Mouse (Mus musculus) hindbrain, embryonic 12.5 days (tissue): ENCODE measurements at regions not wholly inside any gene's neighbourhood (a gene's known extent, or its start where the extent isn't known, plus 50 kb on each side); places are given as distances from the start of the nearest gene placed in this dataset.
"Not testable (repeated sequence)": the region's sequence is repeated elsewhere in the genome, so short reads cannot be mapped to it uniquely, and the experiment has no call there.

Source experiments
- ATAC-seq: fragments of 200-750 bp; cut with Nextera tagmentation; 2 replicates; pipeline ENCODE4 v1.8.0; 2017; ENCODE audit warnings: moderate TSS enrichment; ENCODE audit not compliant: low FRiP score
- H3K27ac ChIP-seq: fragments of 300-500 bp; sonication (generic); 2 replicates; pipeline ENCODE4 v1.5.1; 2016; ENCODE audit warnings: mild to moderate bottlenecking
- H3K27me3 ChIP-seq: fragments of 300-500 bp; sonication (generic); 2 replicates; pipeline ENCODE4 v1.6.1; 2016; ENCODE audit warnings: mild to moderate bottlenecking
- H3K36me3 ChIP-seq: fragments of 300-500 bp; sonication (generic); 2 replicates; pipeline ENCODE4 v1.6.1; 2016; ENCODE audit warnings: mild to moderate bottlenecking
- H3K4me1 ChIP-seq: fragments of 300-500 bp; sonication (generic); 2 replicates; pipeline ENCODE4 v1.6.1; 2016
- H3K4me2 ChIP-seq: fragments of 300-500 bp; sonication (generic); replicated peaks from 2 replicates; pipeline ENCODE4 v1.6.1; 2016; ENCODE audit warnings: mild to moderate bottlenecking
- H3K4me3 ChIP-seq: fragments of 300-500 bp; sonication (generic); 2 replicates; pipeline ENCODE4 v1.5.1; 2016; ENCODE audit warnings: mild to moderate bottlenecking
- H3K9ac ChIP-seq: fragments of 300-500 bp; sonication (generic); 2 replicates; pipeline ENCODE4 v1.6.1; 2016; ENCODE audit warnings: mild to moderate bottlenecking, moderate library complexity
- H3K9me3 ChIP-seq: fragments of 300-500 bp; sonication (generic); replicated peaks from 2 replicates; pipeline ENCODE4 v1.6.1; 2016; ENCODE audit warnings: mild to moderate bottlenecking
- WGBS: fragments of 180-500 bp; shearing (Covaris S2); methylation state at CpG from one replicate; pipeline ENCODE4 v1.1.7; 2016; 5-methylcytosine and 5-hydroxymethylcytosine counted together

DNA sequence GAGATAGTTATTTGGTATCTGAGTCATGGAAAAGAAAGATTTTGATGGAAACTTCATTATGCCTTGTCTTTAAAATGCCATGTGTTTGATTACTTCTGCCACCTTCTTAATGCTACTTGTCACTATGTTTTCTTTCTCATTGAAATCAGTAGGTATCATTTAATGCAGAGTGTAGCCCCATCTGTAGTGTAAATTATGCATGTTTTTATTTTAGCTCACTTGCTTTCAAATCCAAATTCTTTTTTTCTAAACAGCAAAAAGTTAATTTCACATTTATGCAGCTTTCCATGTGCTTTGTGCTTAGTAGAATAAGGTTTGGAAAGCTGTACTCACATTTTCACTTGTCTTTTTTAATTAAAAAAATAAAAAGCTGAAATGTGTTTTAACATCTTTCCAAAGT is 748.0 kb upstream of the Epha7 start:
- Histone ChIP-seq H3K27ac (no peak overlapping the region), H3K36me3 (no peaks in the 10 kb centered on the region), H3K9me3 (no peaks in the 10 kb centered on the region), H3K4me3 (no peak overlapping the region), H3K27me3 (no peaks in the 10 kb centered on the region), H3K4me2 (no peak overlapping the region), H3K4me1 (no peaks in the 10 kb centered on the region), H3K9ac (no peak overlapping the region)
- no peak for ATAC-seq

DNA sequence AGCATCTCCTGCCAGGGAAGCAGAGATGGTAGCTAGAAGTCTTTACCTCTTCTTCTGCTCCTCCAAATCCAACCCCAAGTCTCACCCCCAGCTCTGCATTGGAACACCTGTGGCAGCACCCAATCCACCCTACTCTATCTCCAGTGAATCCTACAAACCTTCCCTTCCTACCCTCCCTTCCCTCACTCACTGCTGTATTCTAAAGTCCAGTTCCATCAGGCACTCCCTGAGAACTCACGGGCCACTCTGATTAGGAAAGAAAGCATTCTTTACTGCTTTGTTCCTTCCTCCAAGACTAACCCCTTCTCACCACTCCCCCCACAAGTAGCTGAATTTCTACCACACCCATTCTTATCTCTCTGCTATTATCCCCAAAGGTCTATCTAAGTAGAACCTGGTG is 747.1 kb upstream of the Epha7 start:
- Histone ChIP-seq H3K4me3 (no peak overlapping the region), H3K27ac (no peak overlapping the region), H3K36me3 (no peaks in the 10 kb centered on the region), H3K27me3 (no peaks in the 10 kb centered on the region), H3K4me2 (no peak overlapping the region), H3K9ac (no peak overlapping the region), H3K9me3 (no peaks in the 10 kb centered on the region), H3K4me1 (no peaks in the 10 kb centered on the region)
- 64% methylated on average over 1 of the region's 1 CpGs for WGBS
- ATAC-seq: no peak

DNA sequence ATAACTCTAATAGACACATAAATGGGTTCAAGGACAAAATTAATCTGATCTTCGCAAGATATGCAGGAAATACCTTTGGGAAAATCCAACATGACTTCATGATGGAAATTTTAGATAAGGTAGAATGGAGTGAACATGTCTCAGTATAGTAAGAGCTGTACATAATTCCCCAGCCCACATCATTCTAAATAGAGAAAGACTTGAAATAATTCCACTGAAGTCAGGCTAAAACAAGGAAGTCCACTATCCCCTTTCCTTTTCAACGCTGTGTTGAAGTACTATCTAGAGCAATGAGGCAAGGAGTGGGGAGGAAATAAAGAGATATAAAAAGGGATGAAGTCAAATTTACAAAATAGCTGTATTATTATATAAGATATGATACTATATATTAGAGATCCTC is 733.9 kb upstream of the Epha7 start:
- no peaks in the 10 kb centered on the region for H3K9me3 ChIP-seq
- no peaks in the 10 kb centered on the region for H3K36me3 ChIP-seq
- no peak for ATAC-seq
- no peak overlapping the region for H3K4me3 ChIP-seq
- WGBS: 90% methylated on average over 2 of the region's 2 CpGs
- no peaks in the 10 kb centered on the region for H3K27me3 ChIP-seq
- H3K4me1 ChIP-seq: no peaks in the 10 kb centered on the region
- no peak overlapping the region for H3K27ac ChIP-seq
- H3K4me2 ChIP-seq: no peak overlapping the region
- no peak overlapping the region for H3K9ac ChIP-seq

DNA sequence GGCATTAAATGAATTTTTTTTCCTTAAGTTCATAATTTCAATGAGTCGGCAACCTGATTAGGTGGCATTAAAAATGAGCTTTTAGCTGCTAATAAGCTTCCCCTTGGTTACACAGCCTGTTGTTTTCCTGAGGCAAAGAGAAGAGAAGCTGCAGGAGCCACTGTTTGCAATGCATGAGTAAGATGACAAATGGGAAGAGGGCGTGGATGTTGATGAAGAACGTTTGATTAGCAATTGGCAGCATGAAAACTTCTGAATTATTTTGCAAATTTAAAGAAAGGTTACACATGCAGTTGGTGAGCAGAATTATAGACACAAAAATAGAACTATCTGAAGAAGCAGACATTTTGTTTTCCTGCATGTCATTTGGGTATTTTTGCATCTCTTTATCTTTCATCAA is 720.1 kb upstream of the Epha7 start:
- no peak overlapping the region for H3K27ac ChIP-seq
- WGBS: 58% methylated on average over 3 of the region's 3 CpGs
- H3K4me2 ChIP-seq: no peak overlapping the region
- H3K36me3 ChIP-seq: no peaks in the 10 kb centered on the region
- no peaks in the 10 kb centered on the region for H3K4me1 ChIP-seq
- no peak overlapping the region for H3K9ac ChIP-seq
- no peaks in the 10 kb centered on the region for H3K9me3 ChIP-seq
- no peak for ATAC-seq
- no peaks in the 10 kb centered on the region for H3K27me3 ChIP-seq
- H3K4me3 ChIP-seq: no peak overlapping the region

DNA sequence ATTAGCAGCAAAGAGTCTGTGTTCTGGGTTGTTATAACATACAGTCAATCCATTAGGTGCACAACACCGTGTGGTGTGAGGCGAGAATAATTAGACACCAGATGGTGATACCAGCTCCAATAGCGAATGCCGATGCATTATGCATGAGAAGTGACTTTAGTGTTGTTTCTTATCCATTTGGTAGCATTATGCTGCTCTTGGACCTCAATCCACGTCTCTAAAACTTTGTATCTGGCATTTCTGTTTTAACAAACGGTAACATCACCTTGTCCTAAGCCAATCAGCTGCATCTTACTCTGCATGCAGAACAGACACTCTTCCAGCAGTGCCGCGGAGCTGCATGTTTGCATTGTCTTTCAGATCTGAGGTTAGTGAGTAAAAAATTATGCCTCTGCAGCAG is 669.8 kb upstream of the Epha7 start:
- 42% methylated on average over 8 of the region's 8 CpGs for WGBS
- peak overlapping the region; percentile 37 for H3K4me2 ChIP-seq
- ATAC-seq: peak; percentile 92

DNA sequence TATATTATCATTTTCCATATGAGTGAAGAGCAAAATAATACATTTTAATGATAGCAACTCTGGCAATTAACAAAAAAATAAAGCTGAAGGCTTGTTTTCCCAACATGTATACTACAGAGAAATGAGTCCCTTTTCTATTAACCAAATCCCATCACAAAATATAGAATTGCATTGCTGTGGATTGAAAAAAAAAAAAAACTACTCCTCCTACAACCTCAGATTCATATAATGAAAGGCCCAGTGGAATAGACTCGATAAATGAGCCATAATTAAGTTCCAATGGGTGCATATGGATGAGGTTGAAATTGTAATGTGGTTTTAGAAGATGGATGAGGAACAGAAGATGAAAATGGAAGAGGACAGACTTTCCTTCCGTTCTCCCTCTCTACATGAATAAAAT is 657.8 kb upstream of the Epha7 start:
- H3K9ac ChIP-seq: no peak overlapping the region
- no peaks in the 10 kb centered on the region for H3K4me1 ChIP-seq
- no peaks in the 10 kb centered on the region for H3K36me3 ChIP-seq
- H3K27ac ChIP-seq: no peak overlapping the region
- H3K4me2 ChIP-seq: no peak overlapping the region
- H3K4me3 ChIP-seq: no peak overlapping the region
- no peaks in the 10 kb centered on the region for H3K9me3 ChIP-seq
- no peak for ATAC-seq
- 77% methylated on average over 2 of the region's 2 CpGs for WGBS
- H3K27me3 ChIP-seq: no peaks in the 10 kb centered on the region

More for the DNA sequence above, 669.8 kb upstream of the Epha7 start:
- Histone ChIP-seq H3K9ac (no peak overlapping the region), H3K9me3 (no peaks in the 10 kb centered on the region), H3K4me1 (0 out of 2 replicates have a peak, but pooled peaks cover 3% of the 10 kb centered on the region), H3K27me3 (no peaks in the 10 kb centered on the region), H3K36me3 (no peaks in the 10 kb centered on the region), H3K27ac (no peak overlapping the region), H3K4me3 (0 out of 2 replicates have a peak overlapping the region, but pooled peaks have one; percentile 13)

DNA sequence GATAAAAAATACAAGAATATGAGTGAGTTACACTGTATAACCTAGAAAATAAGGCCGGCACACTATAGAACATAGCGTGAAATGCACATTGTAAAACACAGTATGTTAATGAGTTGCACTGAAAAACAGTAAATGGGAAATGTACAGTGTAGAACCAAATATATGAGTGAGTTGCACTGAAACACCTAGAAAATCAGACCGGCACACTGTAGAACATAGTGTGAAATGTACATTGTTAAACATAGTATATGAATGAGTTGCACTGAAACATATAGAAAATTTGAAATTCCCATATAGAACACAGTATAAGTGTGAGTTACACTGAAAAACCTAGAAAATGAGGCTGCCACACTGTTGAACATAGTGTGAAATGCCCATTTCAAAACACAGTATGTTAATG is 636.2 kb upstream of the Epha7 start:
- Histone ChIP-seq H3K9ac (no peak overlapping the region), H3K4me3 (no peak overlapping the region), H3K4me2 (no peak overlapping the region), H3K9me3 (no peaks in the 10 kb centered on the region), H3K4me1 (no peaks in the 10 kb centered on the region), H3K27ac (no peak overlapping the region), H3K27me3 (no peaks in the 10 kb centered on the region), H3K36me3 (no peaks in the 10 kb centered on the region)
- ATAC-seq: peak; percentile 100
- WGBS: 61% methylated on average over 3 of the region's 3 CpGs

DNA sequence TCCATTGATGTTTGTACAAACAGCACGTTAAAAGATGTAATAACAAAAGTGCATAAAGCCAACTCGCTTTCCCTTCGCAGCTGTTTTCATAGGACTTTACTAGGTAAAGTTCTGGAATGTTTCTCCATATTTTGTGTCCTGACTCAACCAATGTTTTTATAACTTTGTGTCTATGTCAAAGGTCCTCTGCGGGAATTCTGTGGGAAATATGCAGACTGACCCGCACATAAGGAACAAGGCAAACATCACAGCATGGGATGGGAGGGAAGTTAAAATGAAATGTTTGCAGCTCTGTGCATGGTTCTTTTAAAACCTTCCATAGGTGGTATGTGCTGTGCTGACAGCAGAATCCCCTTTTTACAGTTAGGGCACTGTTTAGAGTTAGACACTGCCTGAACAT is 622.1 kb upstream of the Epha7 start:
- H3K4me2 ChIP-seq: no peak overlapping the region
- 66% methylated on average over 5 of the region's 5 CpGs for WGBS
- no peaks in the 10 kb centered on the region for H3K9me3 ChIP-seq
- H3K27me3 ChIP-seq: no peaks in the 10 kb centered on the region
- no peaks in the 10 kb centered on the region for H3K4me1 ChIP-seq
- H3K4me3 ChIP-seq: no peak overlapping the region
- no peaks in the 10 kb centered on the region for H3K36me3 ChIP-seq
- no peak overlapping the region for H3K27ac ChIP-seq
- H3K9ac ChIP-seq: no peak overlapping the region
- ATAC-seq: no peak

DNA sequence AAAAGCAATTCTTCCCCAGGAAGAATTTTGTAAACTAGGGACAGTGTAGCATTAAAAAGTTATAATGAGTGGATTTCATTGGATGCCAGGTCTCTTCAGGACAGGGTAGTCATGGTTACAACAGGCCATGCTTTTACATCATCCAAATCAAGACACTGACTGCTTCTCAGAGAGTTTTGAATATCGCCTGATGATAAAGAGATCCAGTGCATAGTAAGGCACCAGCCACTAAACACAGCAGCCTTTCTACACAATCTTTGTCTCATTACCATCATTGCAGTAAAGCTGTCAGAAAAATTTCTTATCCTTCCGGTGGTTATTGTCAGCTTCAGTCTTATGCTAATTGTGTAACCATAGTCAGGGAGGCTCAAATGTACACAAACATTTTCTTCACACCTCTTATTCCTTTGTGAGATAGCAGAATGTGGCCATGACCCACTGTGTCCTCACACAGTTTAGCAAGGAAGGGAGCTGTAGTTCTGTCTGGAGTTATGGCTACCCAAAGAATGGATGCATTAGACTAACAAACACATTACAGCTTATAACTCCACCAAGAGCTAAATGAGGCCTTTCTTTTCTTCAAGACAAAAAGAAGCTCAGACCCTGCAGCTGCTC is 585.2 kb upstream of the Epha7 start:
- peak; percentile 76 for ATAC-seq

DNA sequence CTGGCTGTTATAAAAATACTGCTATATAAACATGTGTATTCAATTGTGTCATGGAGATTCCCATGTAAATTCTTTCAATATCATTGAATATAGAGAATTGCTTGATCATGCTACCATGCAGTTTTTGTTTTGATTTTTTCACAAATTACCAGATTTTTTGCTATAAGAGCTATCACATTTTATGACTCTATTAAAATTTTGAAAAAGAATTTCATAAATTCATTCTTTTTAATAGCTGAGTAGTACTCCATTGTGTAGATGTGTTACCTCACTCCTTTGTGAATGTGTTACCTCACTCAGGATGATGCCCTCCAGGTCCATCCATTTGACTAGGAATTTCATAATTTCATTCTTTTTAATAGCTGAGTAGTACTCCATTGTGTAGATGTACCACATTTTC is 577.4 kb upstream of the Epha7 start:
- H3K4me2 ChIP-seq, H3K27ac ChIP-seq, H3K4me1 ChIP-seq, H3K9ac ChIP-seq, H3K27me3 ChIP-seq, H3K36me3 ChIP-seq, ATAC-seq, H3K4me3 ChIP-seq, H3K9me3 ChIP-seq: not testable (repeated sequence)

More for the DNA sequence above, 585.2 kb upstream of the Epha7 start:
- no peak overlapping the region for H3K4me2 ChIP-seq
- no peaks in the 10 kb centered on the region for H3K9me3 ChIP-seq
- no peak overlapping the region for H3K27ac ChIP-seq
- H3K27me3 ChIP-seq: no peaks in the 10 kb centered on the region
- H3K36me3 ChIP-seq: no peaks in the 10 kb centered on the region
- H3K4me1 ChIP-seq: no peaks in the 10 kb centered on the region
- no peak overlapping the region for H3K4me3 ChIP-seq
- WGBS: 44% methylated on average over 2 of the region's 2 CpGs
- no peak overlapping the region for H3K9ac ChIP-seq

DNA sequence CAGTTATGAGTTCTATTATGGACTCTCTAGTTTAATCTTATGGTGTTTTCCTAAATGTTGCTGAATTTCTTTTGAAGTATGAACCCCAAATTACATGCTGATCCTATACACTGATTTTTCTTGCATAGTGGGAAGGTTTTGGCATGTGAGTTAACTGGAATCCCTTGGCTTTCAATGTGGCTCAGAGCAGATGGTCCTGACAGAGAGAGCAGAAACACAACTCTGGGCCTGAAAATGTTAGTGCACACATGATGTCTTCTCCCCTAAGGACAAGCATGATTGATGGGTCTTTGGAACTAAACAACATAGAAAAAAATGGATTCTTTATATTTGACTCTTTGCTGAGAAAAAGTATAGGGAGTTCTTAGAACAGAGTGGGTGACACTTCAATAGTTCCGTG is 570.7 kb upstream of the Epha7 start:
- 95% methylated on average over 1 of the region's 1 CpGs for WGBS
- no peak for ATAC-seq
- Histone ChIP-seq H3K9me3 (no peaks in the 10 kb centered on the region), H3K36me3 (no peaks in the 10 kb centered on the region), H3K27me3 (no peaks in the 10 kb centered on the region), H3K27ac (no peak overlapping the region), H3K4me1 (no peaks in the 10 kb centered on the region), H3K4me3 (no peak overlapping the region), H3K4me2 (no peak overlapping the region), H3K9ac (no peak overlapping the region)
